Mouse (Mus musculus) spleen, adult 2 months (tissue): Measurements from ENCODE around the gene Megf11.

Experiments used
- CTCF ChIP-seq: fragments of 200-500 bp; IDR thresholded peaks from 2 replicates; pipeline ENCODE4 v1.5.1; 2011; ENCODE audit warnings: mild to moderate bottlenecking, inconsistent platforms; ENCODE audit not compliant: insufficient read depth, insufficient read length, insufficient replicate concordance; ENCODE audit errors: extremely low read depth
- POLR2A ChIP-seq: fragments of 200-500 bp; IDR thresholded peaks from 2 replicates; pipeline ENCODE4 v1.6.1; 2011; ENCODE audit warnings: low read depth, low read length, inconsistent platforms

DNA sequence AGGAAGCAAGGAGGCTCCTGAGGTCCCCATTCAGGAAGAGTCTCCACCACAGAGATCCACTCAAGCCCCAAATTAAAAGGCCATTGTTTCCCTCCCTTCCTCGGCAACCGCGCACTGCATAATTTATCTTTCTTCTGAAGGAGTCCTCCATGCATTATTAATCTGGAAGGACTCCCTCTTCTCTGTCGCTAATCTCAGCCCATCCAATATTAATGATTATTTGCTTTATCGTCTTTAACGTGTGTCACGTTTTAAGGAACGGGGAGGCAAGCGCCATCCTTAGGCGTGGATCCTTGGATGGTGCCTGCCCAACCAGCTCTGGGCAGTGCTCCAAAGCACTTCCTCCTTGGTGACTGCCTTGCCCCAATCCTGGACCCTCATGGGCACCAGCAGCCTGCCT lies 269.3 kb downstream of the Megf11 start:
- TF ChIP-seq CTCF (no peak), POLR2A (no peak)
